Mouse (Mus musculus) lung, embryonic 16.5 days (tissue): Measurements from ENCODE around the gene Ncstn. TPM values are rescaled to one million over a fixed set of nuclear protein-coding genes. Genes with fewer than 3 reads are reported as not detected.

ENCODE experiments used
- ATAC-seq: fragments of 200-750 bp; cut with Nextera tagmentation; 2 replicates; pipeline ENCODE4 v1.8.0; 2017; ENCODE audit warnings: low read depth, mild to moderate bottlenecking, moderate library complexity
- H3K27ac ChIP-seq: fragments of 300-500 bp; sonication (generic); 2 replicates; pipeline ENCODE4 v1.5.1; 2014; ENCODE audit warnings: mild to moderate bottlenecking, control low read depth, low read length
- H3K27me3 ChIP-seq: fragments of 300-500 bp; sonication (generic); 2 replicates; pipeline ENCODE4 v1.6.1; 2014; ENCODE audit warnings: low read depth, low read length, mixed read lengths; ENCODE audit not compliant: control insufficient read depth, insufficient read depth
- H3K36me3 ChIP-seq: fragments of 300-500 bp; sonication (generic); 2 replicates; pipeline ENCODE4 v1.6.1; 2014; ENCODE audit warnings: low read length; ENCODE audit not compliant: control insufficient read depth, insufficient read depth
- H3K4me1 ChIP-seq: fragments of 300-500 bp; sonication (generic); replicated peaks from 2 replicates; pipeline ENCODE4 v1.6.1; 2014; ENCODE audit warnings: low read length, mixed read lengths; ENCODE audit not compliant: control insufficient read depth, insufficient read depth
- H3K4me2 ChIP-seq: fragments of 300-500 bp; sonication (generic); 2 replicates; pipeline ENCODE4 v1.6.1; 2014; ENCODE audit warnings: low read depth, low read length, control low read depth
- H3K4me3 ChIP-seq: fragments of 300-500 bp; sonication (generic); 2 replicates; pipeline ENCODE4 v1.5.1; 2014; ENCODE audit warnings: mild to moderate bottlenecking, low read length, control low read depth
- H3K9ac ChIP-seq: fragments of 300-500 bp; sonication (generic); 2 replicates; pipeline ENCODE4 v1.6.1; 2014; ENCODE audit warnings: low read length, control low read depth
- H3K9me3 ChIP-seq: fragments of 300-500 bp; sonication (generic); 2 replicates; pipeline ENCODE4 v1.6.1; 2016; ENCODE audit warnings: low read length; ENCODE audit not compliant: control insufficient read depth
- WGBS: fragments of 180-500 bp; shearing (Covaris S2); extraction: QIAGEN DNeasy Blood & Tissue Kit; methylation state at CpG from one replicate; pipeline ENCODE4 v1.1.7; 2014; 5-methylcytosine and 5-hydroxymethylcytosine counted together
- polyA plus RNA-seq: library from polyadenylated mRNA; unstranded; fragments of >200 nt; fragmentation: Nextera tagmentation; extraction: Ambion mirVana; gene quantifications from 2 replicates; pipeline ENCODE4 v1.2.1, GENCODE M21; 2015

The Ncstn gene
- polyA plus RNA-seq, 1 experiment from 2014 or later: 146 TPM

- H3K9me3 ChIP-seq: no peaks in the 10 kb centered on the region
- peaks cover 56% of the 10 kb centered on the region for H3K36me3 ChIP-seq
- no peaks in the 10 kb centered on the region for H3K27me3 ChIP-seq
- no peak for ATAC-seq
- H3K9ac ChIP-seq: no peak overlapping the region
- H3K4me2 ChIP-seq: no peak overlapping the region
- H3K27ac ChIP-seq: no peak overlapping the region
- WGBS: 51% methylated on average over 3 of the region's 3 CpGs
- H3K4me1 ChIP-seq: no peaks in the 10 kb centered on the region
- H3K4me3 ChIP-seq: no peak overlapping the region
Observed at GRCm38 (mm10) chr1:172093522-172093921, 10.9 kb upstream of the Ncstn start.

GRCm38 (mm10) chr1:172082899-172083445 lies 377 bp upstream of the Ncstn start:
- H3K4me1 ChIP-seq: peaks cover 19% of the 10 kb centered on the region

GRCm38 (mm10) chr1:172077981-172078380 lies 4.6 kb downstream of the Ncstn start:
- no peak for ATAC-seq
- H3K4me1 ChIP-seq: peaks cover 4% of the 10 kb centered on the region
- H3K36me3 ChIP-seq: peaks cover 38% of the 10 kb centered on the region
- no peak overlapping the region for H3K4me2 ChIP-seq
- H3K9ac ChIP-seq: no peak overlapping the region
- WGBS: 60% methylated on average over 5 of the region's 5 CpGs
- H3K9me3 ChIP-seq: no peaks in the 10 kb centered on the region
- H3K27me3 ChIP-seq: no peaks in the 10 kb centered on the region
- no peak overlapping the region for H3K27ac ChIP-seq
- no peak overlapping the region for H3K4me3 ChIP-seq

More at GRCm38 (mm10) chr1:172082899-172083445, 377 bp upstream of the Ncstn start:
- Histone ChIP-seq H3K4me2 (peak overlapping the region; percentile 73), H3K9ac (peak overlapping the region; percentile 89), H3K27me3 (no peaks in the 10 kb centered on the region), H3K4me3 (peak overlapping the region; percentile 95), H3K9me3 (no peaks in the 10 kb centered on the region), H3K27ac (peak overlapping the region; percentile 76), H3K36me3 (peaks cover 12% of the 10 kb centered on the region)
- under 1% methylated on average over 24 of the region's 24 CpGs for WGBS
- ATAC-seq: peak; percentile 74; the same call in 1 of the 2 replicates

- Histone ChIP-seq H3K4me2 (no peak overlapping the region), H3K27ac (no peak overlapping the region), H3K4me1 (no peaks in the 10 kb centered on the region), H3K9ac (no peak overlapping the region), H3K27me3 (no peaks in the 10 kb centered on the region), H3K9me3 (no peaks in the 10 kb centered on the region), H3K36me3 (peaks cover 60% of the 10 kb centered on the region), H3K4me3 (no peak overlapping the region)
- ATAC-seq: no peak
- WGBS: 94% methylated on average over 7 of the region's 7 CpGs
Observed at GRCm38 (mm10) chr1:172072604-172073003, 10.0 kb downstream of the Ncstn start.

- WGBS: 82% methylated on average over 4 of the region's 4 CpGs
- Histone ChIP-seq H3K27me3 (no peaks in the 10 kb centered on the region), H3K27ac (no peak overlapping the region), H3K4me1 (no peaks in the 10 kb centered on the region), H3K4me2 (no peak overlapping the region), H3K9me3 (no peaks in the 10 kb centered on the region), H3K9ac (no peak overlapping the region), H3K36me3 (peaks cover 66% of the 10 kb centered on the region), H3K4me3 (no peak overlapping the region)
- ATAC-seq: no peak
Observed at GRCm38 (mm10) chr1:172071556-172071955, 11.0 kb downstream of the Ncstn start.

- Histone ChIP-seq H3K27me3 (no peaks in the 10 kb centered on the region), H3K27ac (no peak overlapping the region), H3K4me2 (no peak overlapping the region), H3K9me3 (no peaks in the 10 kb centered on the region), H3K36me3 (peaks cover 71% of the 10 kb centered on the region), H3K4me3 (no peak overlapping the region), H3K4me1 (no peaks in the 10 kb centered on the region), H3K9ac (no peak overlapping the region)
- no peak for ATAC-seq
- 51% methylated on average over 6 of the region's 6 CpGs for WGBS
Observed at GRCm38 (mm10) chr1:172070227-172070626, 12.4 kb downstream of the Ncstn start.

GRCm38 (mm10) chr1:172064613-172065141 lies 17.9 kb downstream of the Ncstn start:
- H3K27me3 ChIP-seq: no peaks in the 10 kb centered on the region
- H3K4me1 ChIP-seq: no peaks in the 10 kb centered on the region
- no peak overlapping the region for H3K27ac ChIP-seq
- peaks cover 32% of the 10 kb centered on the region for H3K36me3 ChIP-seq
- no peak overlapping the region for H3K4me2 ChIP-seq
- no peak overlapping the region for H3K9ac ChIP-seq
- 78% methylated on average over 13 of the region's 13 CpGs for WGBS
- H3K4me3 ChIP-seq: no peak overlapping the region
- ATAC-seq: no peak
- no peaks in the 10 kb centered on the region for H3K9me3 ChIP-seq

- H3K27ac ChIP-seq: no peak overlapping the region
- no peaks in the 10 kb centered on the region for H3K4me1 ChIP-seq
- H3K4me3 ChIP-seq: no peak overlapping the region
- no peak overlapping the region for H3K4me2 ChIP-seq
- H3K36me3 ChIP-seq: peaks cover 27% of the 10 kb centered on the region
- H3K9me3 ChIP-seq: no peaks in the 10 kb centered on the region
- no peak for ATAC-seq
- no peaks in the 10 kb centered on the region for H3K27me3 ChIP-seq
- H3K9ac ChIP-seq: no peak overlapping the region
- 32% methylated on average over 4 of the region's 4 CpGs for WGBS
Observed at GRCm38 (mm10) chr1:172063291-172064023, 19.1 kb downstream of the Ncstn start.

GRCm38 (mm10) chr1:172062101-172062500 lies 20.5 kb downstream of the Ncstn start:
- Histone ChIP-seq H3K4me3 (no peak overlapping the region), H3K36me3 (peaks cover 21% of the 10 kb centered on the region), H3K9me3 (no peaks in the 10 kb centered on the region), H3K27me3 (no peaks in the 10 kb centered on the region), H3K4me1 (no peaks in the 10 kb centered on the region), H3K27ac (no peak overlapping the region), H3K4me2 (no peak overlapping the region), H3K9ac (no peak overlapping the region)
- WGBS: 88% methylated on average over 2 of the region's 2 CpGs
- ATAC-seq: no peak
